Mouse (Mus musculus) T-helper 17 cell (primary cell): Measurements from ENCODE around the gene Ppp1r14a.

Experiments
- in situ Hi-C, 2 experiments: fragments of 300-600 bp; cut with MboI, MseI; formaldehyde crosslinking; loops; 1 replicate in 1 of 2; 2 replicates in 1 of 2; pipeline ENCODE4 v1.15.1; 2025; ENCODE audit warnings: high pct_unique_total_duplicates in 2 of 2

The Ppp1r14a gene

DNA sequence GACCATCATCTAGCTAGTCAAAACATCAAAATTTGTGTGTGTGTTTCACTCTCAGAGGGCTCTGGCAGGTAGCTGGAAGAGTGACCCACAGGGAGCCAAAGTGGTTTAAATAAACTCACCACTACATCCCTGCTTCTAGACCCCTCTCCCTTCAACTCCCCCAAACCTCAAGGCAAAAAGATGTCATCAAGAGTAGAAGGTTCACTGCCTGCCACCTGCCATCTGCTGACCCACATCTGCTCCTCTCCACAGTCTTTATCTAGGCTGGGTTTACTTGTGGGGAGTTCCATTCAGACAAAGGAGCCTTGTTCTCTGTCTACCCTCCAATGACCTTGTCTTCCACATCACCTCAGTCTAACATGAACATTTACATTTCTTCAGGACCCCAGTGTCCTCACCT is 9.8 kb upstream of the Ppp1r14a start:
- in situ Hi-C loops: loop anchor here in 1 of 2 experiments (10.0 kb wide), 1 partner anchor 546 kb away; no protein-coding TSS in a partner anchor

DNA sequence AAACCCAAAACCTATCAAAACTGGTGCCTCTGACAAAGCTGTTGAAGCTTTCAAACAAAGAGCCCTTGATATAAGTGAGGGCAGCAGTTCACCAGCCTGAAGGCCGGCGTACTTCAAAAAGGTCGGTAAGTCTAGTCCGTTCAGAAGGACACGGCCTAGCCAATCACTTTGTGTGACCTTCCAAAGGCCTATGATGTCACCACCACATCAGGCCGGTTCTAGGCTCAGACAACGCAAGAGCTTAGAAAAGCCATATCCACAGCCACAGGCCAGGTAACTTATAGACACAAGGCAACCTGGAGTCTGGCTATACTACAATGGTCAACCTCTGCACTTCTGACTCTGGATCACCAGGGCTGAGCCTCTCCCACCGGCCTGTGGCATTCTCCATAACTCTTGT is 9.2 kb upstream of the Ppp1r14a start:
- in situ Hi-C loops: loop anchor here in 1 of 2 experiments (10.0 kb wide), 1 partner anchor 545 kb away; no protein-coding TSS in a partner anchor

DNA sequence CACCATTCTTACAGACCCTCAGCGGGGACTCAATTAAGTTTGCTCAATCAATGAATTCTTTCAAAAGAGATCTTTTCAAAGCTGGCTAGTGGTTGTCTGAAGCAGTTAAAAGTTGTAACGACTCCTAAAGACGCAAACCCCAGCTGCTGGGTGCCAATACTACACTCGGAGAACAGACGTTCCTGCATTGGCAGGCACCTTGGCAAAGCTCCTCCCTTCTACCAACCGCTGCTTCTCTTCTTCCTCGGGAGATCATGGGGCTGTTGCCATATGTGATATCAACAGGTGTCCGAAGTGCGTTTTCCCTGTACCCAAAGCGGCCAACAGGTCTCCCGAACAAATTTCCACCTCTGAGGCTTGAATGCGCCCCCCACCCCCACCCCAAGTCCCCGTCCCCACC is 8.3 kb upstream of the Ppp1r14a start:
- in situ Hi-C loops: no loop called here

DNA sequence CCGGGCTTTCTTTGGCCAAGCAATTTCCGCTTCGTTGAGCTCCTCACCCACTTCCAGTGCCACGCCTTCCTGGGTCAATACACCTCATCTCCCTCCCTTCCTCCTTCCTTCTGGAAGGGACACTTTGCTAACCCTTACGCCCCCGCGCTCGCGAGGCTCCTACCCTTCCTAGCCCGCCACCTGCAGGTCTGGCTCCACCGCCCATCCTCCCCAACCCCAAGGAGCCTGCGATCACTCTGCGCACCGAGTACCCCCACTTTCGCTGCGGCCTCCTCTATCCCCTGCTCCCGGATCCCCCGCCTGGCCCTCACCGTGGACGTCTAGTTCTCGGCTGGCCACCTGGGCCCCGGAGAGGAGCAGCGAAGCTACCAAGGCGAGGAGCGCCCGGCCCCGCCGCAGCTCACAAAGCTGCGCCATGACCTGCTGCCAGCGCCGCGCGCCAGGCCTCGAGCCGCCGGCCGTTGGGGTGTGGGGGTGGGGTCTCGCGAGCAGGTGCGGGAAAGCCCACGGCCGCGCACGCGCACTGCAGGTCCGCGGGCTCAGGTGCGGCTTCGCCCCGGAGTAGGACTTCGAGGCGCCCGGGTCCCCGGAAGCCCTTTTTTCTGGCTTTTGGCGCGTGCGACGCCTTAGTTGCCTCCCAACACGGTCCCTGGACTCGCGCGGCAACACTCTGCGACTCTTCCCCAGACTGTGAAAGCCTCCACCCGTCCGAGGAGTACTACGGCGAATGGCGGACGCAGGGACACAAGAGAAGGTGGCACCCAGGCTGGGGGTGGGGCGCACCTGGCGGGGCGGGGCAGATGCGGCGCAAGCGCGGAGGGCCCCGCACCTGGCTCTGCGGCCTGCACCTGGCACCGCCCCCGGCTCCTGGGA is 7.7 kb upstream of the Ppp1r14a start, which contains the start of gene Spint2:
Spint2 (minus strand) TSS at position 712 of the 873 bp plus-strand sequence.
- in situ Hi-C loops: no loop called here

DNA sequence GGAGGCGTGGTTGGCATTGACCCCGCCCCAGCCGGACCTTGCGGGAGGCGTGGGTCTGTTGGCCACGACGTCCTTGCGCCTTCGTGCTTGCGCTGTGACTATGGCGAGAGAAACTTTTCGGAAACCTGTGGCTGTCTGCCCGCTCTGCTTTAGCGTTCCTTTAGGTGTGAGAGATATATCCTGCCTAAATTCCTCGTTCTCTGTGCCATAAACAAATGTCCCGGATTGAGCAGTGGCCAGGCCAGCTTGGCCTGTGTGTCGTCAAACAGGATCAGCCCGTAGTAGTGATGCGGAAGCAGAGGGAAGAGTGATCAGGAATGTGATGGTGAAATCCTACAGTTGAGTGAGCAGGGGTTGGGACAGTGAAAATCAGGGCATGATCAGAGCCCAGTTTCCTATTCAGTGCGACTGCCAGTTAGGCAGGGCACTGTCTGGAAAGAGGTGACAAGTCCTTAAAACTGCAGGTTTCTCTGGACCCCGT is 7.0 kb upstream of the Ppp1r14a start:
- in situ Hi-C loops: no loop called here

DNA sequence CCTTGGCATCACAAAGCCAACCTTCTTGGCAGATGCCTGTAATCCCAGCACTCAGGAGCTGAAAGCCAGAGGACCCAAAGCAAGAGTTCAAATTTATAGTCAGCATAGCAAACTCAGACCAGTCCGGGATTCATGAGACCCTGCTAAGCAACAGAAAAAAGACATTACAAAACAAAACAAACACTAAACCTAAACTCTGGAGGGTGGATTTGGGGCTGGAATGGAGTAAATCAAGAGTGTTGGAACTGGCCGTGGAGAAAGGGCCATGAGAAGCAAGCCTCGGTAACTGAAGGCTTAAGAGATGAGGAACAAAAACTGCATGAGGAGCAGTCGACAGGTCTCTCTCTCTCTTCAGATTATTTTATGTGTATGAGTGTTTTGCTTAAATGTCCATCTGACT is 5.2 kb upstream of the Ppp1r14a start:
- in situ Hi-C loops: no loop called here

DNA sequence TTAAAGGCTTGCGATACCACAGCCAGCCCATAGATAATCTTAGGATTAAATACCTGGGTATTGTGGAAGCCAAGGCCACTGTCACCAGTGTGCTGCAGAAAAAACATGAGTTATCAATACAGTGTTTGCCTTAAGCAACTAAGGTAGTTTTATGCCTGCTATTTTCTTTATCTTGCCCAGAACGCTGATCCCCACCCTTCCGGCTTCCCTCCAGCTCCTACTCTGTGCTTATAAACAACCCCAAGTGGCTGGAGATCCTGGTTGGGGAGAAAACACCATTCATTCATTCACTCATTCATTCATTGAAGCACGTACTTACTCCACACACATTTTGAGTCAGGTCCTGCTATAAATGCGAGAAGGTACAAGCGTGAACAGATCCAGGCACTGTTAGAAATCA is 4.6 kb upstream of the Ppp1r14a start:
- in situ Hi-C loops: no loop called here

DNA sequence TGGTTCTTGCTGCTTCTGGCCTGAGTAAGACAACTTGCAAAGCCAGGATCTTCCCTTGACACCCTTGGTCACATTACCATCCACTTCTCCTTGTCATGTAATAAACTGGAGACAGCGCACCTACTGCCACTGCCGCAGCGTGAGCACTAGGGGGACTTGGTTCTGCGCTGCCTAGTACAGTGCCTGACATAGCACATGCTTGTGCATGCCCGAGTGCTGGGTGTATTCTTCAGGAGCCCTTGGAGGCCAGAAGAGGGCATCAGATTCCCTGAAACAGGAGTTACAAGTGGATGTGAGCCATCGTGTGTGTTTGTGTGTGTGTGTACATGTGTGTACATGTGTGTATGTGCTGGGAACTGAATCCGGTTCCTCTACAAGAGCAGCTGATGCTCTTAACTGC is 1.6 kb upstream of the Ppp1r14a start:
- in situ Hi-C loops: no loop called here

DNA sequence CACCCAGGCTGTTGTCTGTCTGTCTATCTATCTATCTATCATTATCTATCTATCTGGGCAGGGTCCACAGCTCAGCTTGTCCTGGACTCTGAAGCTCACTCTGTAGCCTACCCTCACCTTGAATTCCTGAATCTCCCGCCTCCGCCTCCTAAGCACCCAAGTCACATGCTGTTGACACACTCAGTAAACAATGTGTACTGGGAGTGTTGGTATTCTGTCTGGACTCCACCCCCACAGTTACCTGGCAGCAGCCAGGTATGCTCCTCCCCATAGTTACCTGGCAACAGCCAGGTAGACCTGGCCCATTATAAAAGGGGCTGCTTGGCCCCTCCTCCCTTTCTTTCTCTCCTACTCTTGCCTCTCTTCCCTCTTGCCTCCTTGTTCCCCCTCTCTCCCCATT is 1.0 kb upstream of the Ppp1r14a start:
- in situ Hi-C loops: no loop called here

DNA sequence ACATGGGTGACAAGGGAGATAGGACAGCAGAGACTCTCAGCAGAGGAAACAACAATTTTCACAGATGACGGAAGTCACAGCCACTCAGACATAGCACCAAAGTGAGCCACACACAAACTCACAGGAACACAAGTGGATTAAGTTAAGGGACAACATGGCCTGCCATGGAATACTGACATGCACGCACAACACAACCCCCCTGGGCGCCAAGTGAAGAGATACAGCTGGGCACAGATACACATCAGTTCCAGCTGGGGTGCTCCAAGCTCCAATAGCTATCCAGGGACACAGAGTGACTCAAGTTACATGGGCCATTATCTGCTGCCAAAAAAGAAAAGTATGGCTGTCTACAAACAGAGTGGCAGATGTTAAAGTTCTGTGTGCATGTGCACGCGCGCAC is 748 bp downstream of the Ppp1r14a start:
- in situ Hi-C loops: no loop called here

DNA sequence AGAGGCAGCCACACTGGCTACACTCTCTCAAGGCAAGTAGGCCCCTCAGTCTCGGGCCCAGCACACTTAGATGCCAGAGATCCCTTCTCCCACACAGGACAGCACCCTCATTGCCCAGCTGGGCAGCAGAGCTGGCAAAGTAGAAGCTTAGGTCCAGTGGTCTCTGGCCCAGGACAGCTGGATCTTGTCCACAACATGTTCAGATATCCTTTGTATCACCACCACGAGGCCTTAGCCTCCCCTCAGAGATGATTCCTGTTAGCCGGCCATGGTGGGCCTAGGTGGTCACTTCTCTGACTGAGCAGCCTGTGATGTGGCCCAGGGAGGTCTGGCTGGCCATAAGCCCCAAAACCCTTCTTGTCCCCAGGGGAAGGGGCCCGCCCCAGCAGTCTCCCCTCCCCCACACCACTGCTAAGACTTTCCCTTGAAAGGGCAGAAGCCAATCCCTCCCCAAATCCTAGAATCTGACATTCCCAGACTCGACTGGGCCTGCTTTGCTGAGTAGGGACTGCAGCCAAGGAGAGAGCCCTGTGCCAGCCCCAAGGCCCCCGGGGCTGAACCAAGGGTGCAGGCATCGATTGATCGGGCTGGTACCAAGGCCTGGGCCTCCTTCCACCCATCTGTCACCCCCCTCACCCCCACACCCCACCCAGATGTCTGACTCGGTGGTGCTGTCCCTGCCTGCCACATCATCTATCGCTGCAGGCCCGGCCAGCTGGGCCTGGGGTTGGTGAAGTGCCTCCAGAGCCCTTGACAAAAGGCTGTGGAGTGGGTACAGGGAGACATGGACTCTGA is 1.8 kb downstream of the Ppp1r14a start:
- in situ Hi-C loops: no loop called here

DNA sequence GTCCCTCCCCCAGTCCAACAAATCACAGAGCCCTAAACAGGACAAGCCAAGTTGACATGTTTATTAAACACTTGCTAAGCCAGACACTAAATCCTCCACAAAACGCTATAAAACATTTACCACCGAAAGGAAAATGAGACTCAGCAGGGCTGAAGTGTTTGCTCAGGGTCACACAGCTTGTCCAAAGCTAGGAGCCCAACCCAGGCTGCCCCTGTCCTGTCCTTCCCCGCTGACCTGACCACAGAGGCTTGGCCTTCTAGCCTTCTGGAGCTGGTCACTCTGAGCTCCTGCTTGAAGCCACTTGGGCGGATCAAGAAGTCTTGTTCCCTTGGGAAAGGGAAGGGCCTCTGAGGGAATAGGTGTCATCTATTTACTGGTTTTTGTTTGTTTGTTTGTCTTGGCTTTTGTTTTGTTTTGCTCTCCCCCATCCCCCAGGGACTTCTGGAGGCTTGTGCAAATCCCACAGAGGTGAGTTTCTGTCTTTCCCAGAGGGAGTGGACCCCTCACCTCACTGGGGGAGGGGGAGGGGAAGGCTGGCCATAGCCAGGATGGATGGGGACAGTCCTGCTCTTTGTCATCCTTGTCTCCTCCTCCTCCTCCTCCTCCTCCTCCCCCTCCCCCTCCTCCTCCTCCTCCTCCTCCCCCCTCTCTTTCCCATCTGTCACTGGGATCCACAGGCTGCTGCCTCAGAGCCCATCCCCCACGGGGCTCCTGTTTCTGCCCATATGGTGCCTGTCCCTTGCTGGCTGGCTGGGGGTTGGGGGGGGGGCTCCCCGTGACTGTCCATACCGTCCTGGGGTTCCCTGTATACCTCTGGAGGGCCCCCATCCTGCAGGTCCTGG is 2.7 kb downstream of the Ppp1r14a start:
- in situ Hi-C loops: no loop called here

DNA sequence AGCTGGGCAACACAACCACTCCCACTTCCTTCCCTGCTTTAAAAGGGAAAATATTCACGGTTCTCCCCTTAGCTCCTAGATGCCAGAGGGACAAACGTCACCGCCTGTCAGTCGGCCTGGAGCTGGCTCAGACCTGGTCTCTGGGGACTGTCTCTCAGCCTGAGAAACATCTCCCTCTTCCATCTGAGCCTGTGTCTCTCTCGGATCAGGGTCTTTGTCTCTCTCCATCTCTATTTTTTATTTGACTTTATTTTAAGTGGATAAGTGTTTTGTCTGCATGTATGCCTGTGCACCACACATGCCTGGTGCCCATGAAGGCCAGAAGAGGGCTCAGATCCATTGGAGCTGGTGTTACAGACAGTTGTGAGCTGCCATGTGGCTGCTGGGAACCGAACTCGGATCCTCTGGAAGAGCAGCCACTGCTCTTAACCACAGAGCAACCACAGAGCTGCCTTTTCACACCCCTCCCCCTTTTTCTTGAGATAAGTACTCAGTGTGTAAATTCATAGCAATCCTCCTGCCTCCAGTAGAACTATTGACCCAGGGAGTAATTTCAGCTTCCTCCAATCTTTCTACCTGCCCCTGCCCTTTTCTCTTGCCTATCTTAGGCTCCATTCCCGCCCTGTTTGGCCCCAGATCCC is 3.5 kb downstream of the Ppp1r14a start:
- in situ Hi-C loops: no loop called here

DNA sequence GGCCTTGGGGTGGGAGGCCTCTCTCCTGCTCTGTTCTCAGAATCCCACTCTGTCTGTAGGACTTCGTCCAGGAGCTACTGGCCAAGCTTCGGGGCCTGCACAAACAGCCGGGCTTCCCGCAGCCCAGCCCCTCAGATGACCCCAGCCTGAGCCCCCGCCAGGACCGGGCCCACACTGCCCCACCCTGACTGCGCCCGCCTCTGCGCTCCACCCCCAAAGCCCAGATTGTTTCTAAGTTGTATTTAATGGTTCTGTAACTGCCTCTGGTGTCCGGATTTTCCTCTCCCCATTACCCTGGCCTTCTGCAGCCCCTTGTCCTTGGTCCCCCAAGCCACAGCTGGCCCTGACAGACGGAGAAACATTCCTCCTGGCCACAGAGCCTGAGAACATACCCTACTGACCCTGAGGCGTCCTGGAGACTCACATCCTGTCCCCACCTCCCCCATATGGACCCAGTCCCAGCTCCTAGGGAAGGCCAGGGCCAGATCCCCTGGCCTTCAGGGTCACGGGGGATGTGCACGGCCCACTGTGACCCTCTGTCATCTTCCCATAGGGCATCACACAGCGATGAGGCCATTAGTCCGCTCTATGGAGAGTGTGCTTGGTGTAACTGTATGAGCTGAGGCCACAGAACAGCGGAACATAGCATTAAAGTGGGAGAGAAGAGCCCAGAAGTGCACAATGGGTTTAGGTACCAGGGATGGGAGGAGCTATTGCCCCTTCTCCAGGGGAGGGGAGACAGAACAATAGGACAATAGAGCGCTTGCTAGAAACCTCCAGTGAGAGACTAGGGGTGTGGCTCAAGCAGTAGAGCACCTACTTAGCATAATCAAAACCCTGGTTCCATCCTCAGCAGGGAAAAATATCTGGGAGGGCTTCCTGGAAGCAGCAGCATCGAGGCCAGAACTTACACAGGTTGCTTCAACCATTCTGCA is 4.3 kb downstream of the Ppp1r14a start:
- in situ Hi-C loops: no loop called here

DNA sequence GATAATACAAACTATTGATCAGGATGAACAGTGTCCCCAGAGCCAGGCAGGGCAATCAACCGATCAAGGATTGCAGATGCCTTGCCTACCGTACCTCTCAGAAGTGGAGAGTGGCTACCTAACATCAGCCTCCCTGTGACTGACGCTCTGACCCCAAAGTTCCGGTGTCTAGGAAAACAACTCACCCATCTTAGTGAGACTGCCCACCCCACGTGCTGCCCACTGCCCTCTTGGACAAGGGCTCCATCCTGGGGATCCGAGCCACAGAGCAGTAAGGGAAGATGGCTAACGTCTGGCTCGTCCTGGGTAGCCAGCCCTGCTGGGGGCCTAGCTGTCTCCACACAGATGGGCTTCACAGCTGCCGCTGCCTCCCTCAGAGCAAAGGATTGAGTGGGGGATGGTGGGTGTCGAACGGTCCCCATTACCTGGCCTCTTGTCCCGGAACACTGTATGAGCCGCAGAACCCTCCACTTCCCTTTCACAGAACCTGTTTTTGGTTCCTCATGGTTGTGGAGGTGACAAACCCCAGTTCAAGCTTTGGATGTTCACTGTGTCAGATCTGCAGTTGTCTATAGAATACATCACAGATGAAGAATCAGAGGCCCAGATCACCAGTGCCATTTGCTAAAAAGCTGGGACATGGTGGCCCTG is 5.1 kb downstream of the Ppp1r14a start:
- in situ Hi-C loops: no loop called here

DNA sequence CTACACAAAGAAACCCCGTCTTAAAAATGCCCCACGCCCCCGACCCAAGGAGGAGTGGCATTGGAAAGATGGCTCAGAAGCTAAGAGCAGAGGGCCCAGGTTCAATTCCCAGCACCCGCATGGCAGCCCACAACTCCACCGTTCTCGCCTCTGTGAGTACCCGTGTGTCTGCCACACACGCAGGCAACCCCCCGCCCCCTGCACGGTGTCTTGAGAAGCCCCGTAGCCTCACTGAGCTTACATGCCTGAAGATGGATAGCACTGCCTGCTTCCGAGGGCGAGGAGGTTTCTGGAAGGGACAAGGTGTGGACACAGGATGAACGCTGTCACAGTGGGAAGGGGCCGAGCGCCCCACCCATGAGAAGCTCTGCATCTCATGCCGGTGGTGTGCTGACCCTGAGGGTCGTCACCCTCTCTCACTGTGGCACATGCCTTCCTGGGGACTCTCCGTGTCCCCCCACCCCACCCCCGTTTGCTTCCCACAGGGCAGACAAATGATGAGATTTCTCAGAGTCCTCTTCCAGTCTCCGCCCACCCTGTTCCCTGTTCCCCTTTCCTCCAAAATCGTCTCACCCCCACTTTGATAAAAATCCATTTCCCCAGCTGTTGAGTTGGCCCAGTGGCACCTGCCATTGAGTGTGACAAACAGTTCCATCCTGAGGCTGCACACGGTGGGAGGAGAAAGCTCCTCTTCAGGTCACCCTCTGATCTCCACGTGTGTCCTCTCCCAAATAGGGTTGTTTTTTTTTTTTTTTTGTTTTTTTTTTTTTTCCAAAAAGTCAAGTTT is 6.9 kb downstream of the Ppp1r14a start:
- in situ Hi-C loops: no loop called here

DNA sequence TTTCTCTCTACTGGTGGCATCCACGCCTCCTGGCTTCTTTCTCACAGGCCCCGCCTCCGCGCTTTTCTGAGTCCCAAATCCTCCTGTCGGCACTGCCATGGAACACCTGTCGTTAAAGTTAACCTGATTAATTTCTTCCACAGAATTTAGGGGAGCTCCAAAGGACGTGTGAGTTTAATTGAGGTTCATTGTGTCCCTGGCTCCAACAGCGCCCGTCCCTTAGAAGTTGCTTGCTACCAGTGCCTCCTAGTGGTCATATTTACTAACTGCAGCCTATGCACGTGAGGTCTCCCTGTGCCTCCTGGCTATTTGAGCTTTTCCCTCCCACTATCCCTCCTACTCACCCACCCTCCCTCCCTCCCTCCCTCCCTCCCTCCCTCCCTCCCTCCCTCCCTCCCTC is 7.9 kb downstream of the Ppp1r14a start:
- in situ Hi-C loops: no loop called here

DNA sequence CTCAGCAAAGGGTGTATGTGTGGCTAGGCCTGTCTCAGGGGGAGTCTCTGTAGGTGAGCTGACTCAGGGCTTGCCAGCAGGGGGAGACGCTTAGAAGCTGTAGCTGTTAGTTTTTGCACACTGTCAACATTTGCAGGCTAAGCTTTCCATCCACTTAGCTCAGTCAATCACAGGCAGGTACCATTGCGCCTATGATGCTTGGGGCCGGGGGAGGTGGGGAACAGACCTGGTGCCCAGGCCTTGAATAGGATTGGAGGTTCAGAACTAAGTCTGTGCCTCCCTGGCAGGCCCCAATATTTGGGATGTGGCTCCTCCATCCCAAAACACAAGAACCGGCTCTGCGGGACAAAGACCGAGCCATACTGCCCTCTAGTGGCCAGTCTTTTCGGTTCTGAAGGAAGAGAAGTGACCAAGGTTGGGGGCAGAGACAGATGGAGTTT is 12.0 kb downstream of the Ppp1r14a start:
- in situ Hi-C loops: no loop called here

DNA sequence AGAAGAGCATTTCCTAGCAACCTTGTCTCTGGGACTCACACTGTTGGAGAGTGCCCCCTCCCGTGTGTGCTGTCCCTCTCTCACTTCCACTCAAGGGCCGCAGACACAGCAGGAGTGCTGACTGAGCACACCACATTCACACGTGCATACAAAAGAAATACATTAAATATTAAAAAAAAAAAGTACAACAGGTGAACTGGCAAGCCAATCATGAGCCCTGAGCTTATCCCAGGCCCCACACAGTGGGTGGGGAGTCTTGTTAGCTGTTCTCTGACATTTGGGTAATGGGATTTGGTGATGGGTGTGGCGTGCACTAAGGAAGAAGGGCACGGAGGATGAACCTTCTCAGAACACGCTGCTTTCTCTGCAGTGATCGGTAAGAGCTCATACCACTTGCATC is 13.5 kb downstream of the Ppp1r14a start:
- in situ Hi-C loops: no loop called here
